Mouse (Mus musculus) CH12.LX (cell line): ENCODE results near the gene Caprin1. TPM values are rescaled to one million over a fixed set of nuclear protein-coding genes. Genes with fewer than 3 reads are reported as not detected.

ENCODE experiments used
- DNase-seq: peaks from one replicate; pipeline ENCODE4 v3.0.0-alpha.2; 2013; ENCODE audit errors: extremely low read depth
- H3K27ac ChIP-seq: 2 replicates; pipeline ENCODE4 v1.5.1; 2012; ENCODE audit warnings: low read depth, mild to moderate bottlenecking, control low read depth, moderate library complexity; ENCODE audit not compliant: insufficient read depth
- H3K27me3 ChIP-seq: replicated peaks from 2 replicates; pipeline ENCODE3; 2012; ENCODE audit warnings: inconsistent platforms
- H3K36me3 ChIP-seq, 2 experiments: replicated peaks in 1 of 2; 2 replicates each; pipeline versions ENCODE3 to v1.6.1; 2012; ENCODE audit warnings: inconsistent platforms in 1 of 2, low read length in 1 of 2, mild to moderate bottlenecking in 1 of 2, mixed read lengths in 1 of 2, moderate library complexity in 1 of 2; ENCODE audit not compliant: control insufficient read depth in 1 of 2, insufficient read depth in 1 of 2
- H3K4me1 ChIP-seq, 2 experiments: 2 replicates each; pipeline ENCODE4 v1.6.1; 2012; ENCODE audit warnings: inconsistent platforms in 1 of 2, moderate library complexity in 1 of 2; ENCODE audit not compliant: insufficient read depth in 2 of 2, control insufficient read depth in 1 of 2
- H3K4me2 ChIP-seq: 2 replicates; pipeline ENCODE4 v1.6.1; 2012; ENCODE audit warnings: low read depth, mild to moderate bottlenecking, control low read depth; ENCODE audit not compliant: poor library complexity, insufficient read depth, severe bottlenecking
- H3K4me3 ChIP-seq, 3 experiments: fragments of 150-350 bp in 1 of 3; sonication (generic) in 1 of 3; replicated peaks in 1 of 3; 2 replicates each; pipeline versions ENCODE3 to v1.5.1; 2011 to 2012; ENCODE audit warnings: low read depth in 2 of 3, low read length in 2 of 3, mild to moderate bottlenecking in 2 of 3, moderate library complexity in 2 of 3, control low read depth in 1 of 3, improper control_type of control experiment in 1 of 3, inconsistent platforms in 1 of 3, mixed read lengths in 1 of 3; ENCODE audit not compliant: poor library complexity in 1 of 3
- H3K79me2 ChIP-seq: replicated peaks from 2 replicates; pipeline ENCODE4 v1.6.1; 2012; ENCODE audit warnings: mild to moderate bottlenecking, moderate library complexity; ENCODE audit not compliant: control insufficient read depth, poor library complexity, insufficient read depth, severe bottlenecking; ENCODE audit errors: extremely low read depth
- H3K9ac ChIP-seq: 2 replicates; pipeline ENCODE4 v1.6.1; 2012; ENCODE audit warnings: low read depth, mild to moderate bottlenecking, control low read depth, moderate library complexity; ENCODE audit not compliant: insufficient read depth
- H3K9me3 ChIP-seq: replicated peaks from 2 replicates; pipeline ENCODE3; 2012; ENCODE audit warnings: low read length, inconsistent platforms, mixed read lengths
- CHD2 ChIP-seq: IDR thresholded peaks from 2 replicates; pipeline ENCODE4 v1.6.1; 2011; ENCODE audit warnings: low read length, improper control_type of control experiment
- CTCF ChIP-seq, 2 experiments: IDR thresholded peaks in 1 of 2; conservative IDR thresholded peaks in 1 of 2; 2 replicates each; pipeline ENCODE4 v1.5.1; 2011 to 2012; ENCODE audit warnings: low read depth in 2 of 2, low read length in 2 of 2, improper control_type of control experiment in 1 of 2, inconsistent platforms in 1 of 2, mild to moderate bottlenecking in 1 of 2, moderate library complexity in 1 of 2
- ELF1 ChIP-seq: IDR thresholded peaks from 2 replicates; pipeline ENCODE4 v1.6.1; 2014; ENCODE audit warnings: low read depth, mild to moderate bottlenecking, inconsistent platforms, low read length, improper control_type of control experiment
- EP300 ChIP-seq: IDR thresholded peaks from 2 replicates; pipeline ENCODE4 v1.6.1; 2011; ENCODE audit warnings: low read length, improper control_type of control experiment
- MAFK ChIP-seq: IDR thresholded peaks from 2 replicates; pipeline ENCODE4 v1.6.1; 2011; ENCODE audit warnings: low read length, improper control_type of control experiment; ENCODE audit not compliant: insufficient replicate concordance
- MAX ChIP-seq: IDR thresholded peaks from 2 replicates; pipeline ENCODE4 v1.6.1; 2011; ENCODE audit warnings: low read length, improper control_type of control experiment
- MAZ ChIP-seq: IDR thresholded peaks from 2 replicates; pipeline ENCODE4 v1.6.1; 2012; ENCODE audit warnings: low read depth, mild to moderate bottlenecking, inconsistent platforms, low read length, improper control_type of control experiment, moderate library complexity
- RAD21 ChIP-seq: IDR thresholded peaks from 2 replicates; pipeline ENCODE4 v1.6.1; 2011; ENCODE audit warnings: low read depth, mild to moderate bottlenecking, low read length, improper control_type of control experiment, moderate library complexity
- SIN3A ChIP-seq: IDR thresholded peaks from 2 replicates; pipeline ENCODE4 v1.6.1; 2012; ENCODE audit warnings: low read length, improper control_type of control experiment, inconsistent platforms
- SMC3 ChIP-seq: IDR thresholded peaks from 2 replicates; pipeline ENCODE4 v1.6.1; 2011; ENCODE audit warnings: low read depth, low read length, improper control_type of control experiment
- TCF12 ChIP-seq: IDR thresholded peaks from 2 replicates; pipeline ENCODE4 v1.6.1; 2014; ENCODE audit warnings: low read depth, mild to moderate bottlenecking, inconsistent platforms, low read length, improper control_type of control experiment
- UBTF ChIP-seq: IDR thresholded peaks from 2 replicates; pipeline ENCODE4 v1.6.1; 2012; ENCODE audit warnings: low read depth, mild to moderate bottlenecking, inconsistent platforms, low read length, improper control_type of control experiment, moderate library complexity
- USF2 ChIP-seq: conservative IDR thresholded peaks from 2 replicates; pipeline ENCODE4 v1.6.1; 2011; ENCODE audit warnings: low read depth, low read length, improper control_type of control experiment
- dilution Hi-C: fragments of 300-500 bp; cut with MboI; formaldehyde crosslinking; loops from 2 replicates; pipeline ENCODE4 v1.14.3; 2020; ENCODE audit warnings: low sequenced_read_pairs; ENCODE audit not compliant: extremely low pct_unique_long_range_greater_than_20kb, extremely low pct_ligation_motif_present
- in situ Hi-C: fragments of 300-500 bp; cut with MboI; formaldehyde crosslinking; loops from 3 replicates; pipeline ENCODE4 v1.14.3; 2019; ENCODE audit warnings: low sequenced_read_pairs, low pct_ligation_motif_present, low pct_unique_long_range_greater_than_20kb, mixed read lengths
- polyA plus RNA-seq: library from polyadenylated mRNA; unstranded; fragments of >175 nt; gene quantifications from 2 replicates; pipeline ENCODE4 v1.2.1, GENCODE M21; 2012; ENCODE audit warnings: low read depth; ENCODE audit not compliant: insufficient read length
- total RNA-seq, 2 experiments: library from RNA; depleted of rRNA; stranded (reverse); fragments of 300-350 nt in 1 of 2; fragments of >200 nt in 1 of 2; gene quantifications; 2 replicates each; pipeline ENCODE4 v1.2.3; 2012 to 2014

Caprin1 gene
- total and polyA plus RNA-seq, 3 experiments, result 217 to 514 (median 410) TPM

DNA sequence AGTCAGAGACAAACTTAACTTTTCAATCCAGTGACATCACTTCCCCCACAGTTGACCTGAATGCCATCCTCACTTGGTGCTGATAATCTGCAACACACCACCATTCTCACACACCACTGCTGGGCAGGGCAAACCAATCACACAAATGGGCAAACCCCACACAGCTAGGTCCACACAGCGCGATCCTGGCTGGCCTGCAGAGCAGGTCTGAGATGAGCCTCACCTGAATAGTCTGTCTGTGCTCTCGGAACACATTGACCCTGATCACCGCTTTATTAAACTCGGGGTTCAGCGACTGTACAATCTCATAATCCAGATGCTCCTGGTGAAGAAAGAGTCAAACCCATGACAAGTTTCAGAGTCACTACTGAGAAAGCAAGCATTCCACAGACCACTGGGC is 54.6 kb downstream of the Caprin1 start:
- in situ Hi-C loops, result loop anchor here (5.0 to 10.0 kb wide), 2 partner anchors 186 to 262 kb away; no protein-coding TSS in a partner anchor
- peaks cover 0 to 7% of the 10 kb centered on the region in 2 experiments; a peak in 2 of 4 replicates for H3K4me1 ChIP-seq
- no peaks in the 10 kb centered on the region for H3K9me3 ChIP-seq
- no peak overlapping the region for H3K27ac ChIP-seq
- no peaks in the 10 kb centered on the region for H3K79me2 ChIP-seq
- dilution Hi-C loops, result no loop called here
- H3K9ac ChIP-seq, result no peak overlapping the region
- DNase-seq, result no peak
- peaks cover 64 to 89% of the 10 kb centered on the region in 2 experiments for H3K36me3 ChIP-seq
- no peaks in the 10 kb centered on the region for H3K27me3 ChIP-seq
- no peak overlapping the region for H3K4me2 ChIP-seq
- TF ChIP-seq CHD2 (no peak), MAX (no peak)
- no peak overlapping the region for H3K4me3 ChIP-seq

DNA sequence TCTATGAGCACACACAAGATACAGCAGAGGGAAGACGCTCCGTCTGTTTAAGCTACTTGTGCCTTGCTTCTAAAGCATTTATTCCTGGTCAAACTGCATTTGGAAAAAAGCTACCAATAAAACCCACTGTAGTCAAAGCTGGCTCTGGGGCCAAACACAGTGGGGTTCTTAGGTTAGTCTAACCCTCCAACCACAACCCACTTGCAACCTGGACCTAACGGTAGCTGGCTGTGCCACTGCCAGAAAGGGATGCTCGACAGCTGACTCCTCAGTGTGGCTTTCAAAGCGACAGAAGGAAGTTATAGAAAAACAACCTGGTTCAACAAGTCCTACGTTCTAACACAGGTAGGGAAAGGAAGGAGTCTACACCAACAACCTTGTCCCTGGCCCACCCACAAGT is 66.0 kb downstream of the Caprin1 start:
- Histone ChIP-seq H3K4me1 (no peaks in the 10 kb centered on the region), H3K27me3 (no peaks in the 10 kb centered on the region), H3K36me3 (peaks cover 91 to 97% of the 10 kb centered on the region in 2 experiments), H3K79me2 (no peaks in the 10 kb centered on the region), H3K4me3 (no peak overlapping the region), H3K4me2 (no peak overlapping the region), H3K27ac (no peak overlapping the region), H3K9me3 (no peaks in the 10 kb centered on the region), H3K9ac (no peak overlapping the region)
- DNase-seq, result no peak
- dilution Hi-C loops (no loop called here), in situ Hi-C loops (no loop called here)
- TF ChIP-seq MAZ (no peak), TCF12 (no peak), MAFK (no peak), RAD21 (no peak), SIN3A (no peak), UBTF (no peak), EP300 (no peak), CTCF (conservative IDR thresholded peaks at IDR 0.05 in 1 of 2, IDR thresholded peaks at IDR 0.05 in 1 of 2; ENCODE audit: low read depth in 2 of 2, low read length in 2 of 2) (no peak), USF2 (no peak)

DNA sequence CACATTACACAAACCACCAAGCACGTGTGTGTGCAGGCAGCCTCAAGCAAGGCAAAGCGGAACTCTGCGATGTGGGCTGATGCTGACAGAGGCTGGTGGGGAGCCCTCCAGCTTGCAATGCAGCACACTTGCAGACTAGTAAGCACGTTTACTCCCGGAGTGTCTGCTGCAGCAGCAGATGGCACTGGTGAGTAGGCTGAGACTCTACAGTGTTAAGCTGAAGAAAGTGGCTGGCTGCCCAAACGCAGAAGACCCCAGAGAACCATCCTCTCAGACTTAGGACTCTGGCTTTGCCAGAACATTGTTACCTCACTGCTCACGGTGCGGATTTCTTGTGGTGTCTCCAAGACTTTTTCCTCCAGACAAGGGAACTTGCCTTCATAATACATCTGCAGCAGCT is 66.5 kb downstream of the Caprin1 start:
- Histone ChIP-seq H3K4me2 (no peak overlapping the region), H3K4me3 (no peak overlapping the region), H3K9me3 (no peaks in the 10 kb centered on the region), H3K36me3 (peaks cover 91 to 98% of the 10 kb centered on the region in 2 experiments), H3K27ac (no peak overlapping the region), H3K79me2 (no peaks in the 10 kb centered on the region), H3K4me1 (no peaks in the 10 kb centered on the region), H3K27me3 (no peaks in the 10 kb centered on the region), H3K9ac (no peak overlapping the region)
- TF ChIP-seq SMC3 (peak; percentile 17; the same call in 1 of the 2 replicates), ELF1 (no peak)
- DNase-seq, result no peak
- in situ Hi-C loops, result no loop called here
- dilution Hi-C loops, result no loop called here
